Mouse (Mus musculus): Measurements from ENCODE around the gene Prep. TPM values are rescaled to one million over a fixed set of nuclear protein-coding genes. Genes with fewer than 3 reads are reported as not detected.

Prep gene
- polyA plus RNA-seq, 1 experiment: 7.8 TPM

DNA sequence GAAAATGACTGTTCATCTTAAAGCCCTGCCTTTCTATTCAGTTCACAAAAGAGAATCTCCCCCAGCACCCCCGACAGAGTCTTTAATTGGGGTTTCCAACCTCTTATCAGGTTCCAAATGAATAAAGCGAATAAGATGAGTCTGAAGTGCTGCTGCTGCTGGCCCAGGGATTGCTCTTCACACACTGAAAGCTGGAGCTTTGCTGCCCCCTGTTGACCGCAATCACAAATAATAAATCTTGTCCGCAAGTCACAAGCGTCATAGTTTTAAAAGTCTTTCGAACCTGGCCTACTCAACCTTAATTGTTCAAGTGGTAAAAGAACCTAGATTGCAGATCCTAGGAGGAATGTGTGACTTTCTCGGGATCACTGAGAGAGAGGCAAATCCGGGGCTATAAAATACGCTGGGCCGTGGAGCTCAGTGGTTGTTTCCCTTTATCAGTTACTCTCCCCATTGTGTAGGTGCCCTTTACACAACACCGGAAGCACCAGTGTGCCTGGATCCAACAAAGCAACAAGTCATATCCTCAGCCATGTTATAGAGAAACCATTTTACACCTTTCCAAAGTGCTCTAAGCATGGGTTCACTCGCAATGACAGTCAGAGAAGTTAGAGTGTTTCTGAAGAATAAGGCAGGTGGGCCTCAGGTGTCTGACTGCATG, 21.6 kb upstream of the Prep start:
- no peak overlapping the region for H3K4me3 ChIP-seq (replicated peaks; ENCODE audit: insufficient read depth, low read depth, low read length)
- H3K4me1 ChIP-seq (ENCODE audit: control insufficient read depth, insufficient read depth, low read length): no peaks in the 10 kb centered on the region
- no peaks in the 10 kb centered on the region for H3K27me3 ChIP-seq (ENCODE audit: control insufficient read depth, insufficient read depth, low read length)
- DNase-seq: peak; percentile 49 to 66
- WGBS: 26% methylated on average over 12 of the region's 12 CpGs
- TF ChIP-seq CTCF (IDR thresholded peaks at IDR 0.05; ENCODE audit: borderline replicate concordance, insufficient read depth, low read depth, low read length) (peak; percentile 73), POLR2A (IDR thresholded peaks at IDR 0.05; ENCODE audit: borderline replicate concordance, insufficient read depth, low read length) (no peak)
- H3K27ac ChIP-seq (ENCODE audit: insufficient read depth, low read length): no peak overlapping the region

DNA sequence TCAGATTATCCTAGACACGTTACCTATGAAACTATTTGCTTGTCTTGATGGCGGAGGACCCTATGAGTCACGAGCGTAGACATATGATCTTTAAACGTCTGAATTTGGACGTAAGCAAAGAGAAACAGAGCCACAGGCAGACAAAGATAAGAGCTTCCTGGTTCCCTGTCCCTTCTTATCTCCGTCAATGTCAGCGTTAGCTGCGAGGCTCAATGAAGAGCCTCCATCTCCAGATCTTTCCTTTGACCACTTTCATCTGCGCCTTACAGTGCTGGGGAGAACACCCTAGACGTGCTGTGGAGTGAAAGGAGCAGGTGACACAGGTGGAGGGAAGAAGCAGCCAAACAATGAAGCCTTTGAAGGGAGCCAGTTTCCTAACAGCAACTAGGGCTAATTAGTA, 18.8 kb upstream of the Prep start:
- Histone ChIP-seq H3K27me3 (ENCODE audit: control insufficient read depth, insufficient read depth, low read length) (no peaks in the 10 kb centered on the region), H3K4me3 (replicated peaks; ENCODE audit: insufficient read depth, low read depth, low read length) (no peak overlapping the region), H3K27ac (ENCODE audit: insufficient read depth, low read length) (no peak overlapping the region), H3K4me1 (ENCODE audit: control insufficient read depth, insufficient read depth, low read length) (no peaks in the 10 kb centered on the region)
- WGBS: 75% methylated on average over 11 of the region's 11 CpGs
- DNase-seq: no peak
- TF ChIP-seq POLR2A (IDR thresholded peaks at IDR 0.05; ENCODE audit: borderline replicate concordance, insufficient read depth, low read length): no peak
- TF ChIP-seq CTCF (IDR thresholded peaks at IDR 0.05; ENCODE audit: borderline replicate concordance, insufficient read depth, low read depth, low read length): no peak

DNA sequence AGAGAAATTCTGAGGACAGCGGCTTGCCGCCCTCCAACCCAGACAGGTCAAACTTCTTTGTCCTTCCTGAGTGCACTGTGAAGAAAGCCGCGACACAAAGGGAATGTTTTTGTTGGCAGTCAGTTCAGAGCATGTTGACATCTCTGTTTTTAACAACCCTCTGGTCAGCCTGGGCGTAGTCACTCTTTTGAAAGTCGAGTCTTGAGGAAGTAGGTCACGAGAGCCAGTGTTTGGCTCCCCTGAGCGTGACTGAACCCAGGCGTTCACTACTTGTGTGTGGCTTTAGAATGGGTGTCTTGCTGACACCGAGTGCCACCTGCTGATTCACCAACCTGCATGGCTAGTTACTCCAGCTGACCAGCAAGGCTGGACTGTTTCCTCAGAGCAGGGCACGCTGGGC, 18.4 kb upstream of the Prep start:
- no peak for DNase-seq
- Histone ChIP-seq H3K4me3 (replicated peaks; ENCODE audit: insufficient read depth, low read depth, low read length) (no peak overlapping the region), H3K4me1 (ENCODE audit: control insufficient read depth, insufficient read depth, low read length) (no peaks in the 10 kb centered on the region), H3K27ac (ENCODE audit: insufficient read depth, low read length) (no peak overlapping the region), H3K27me3 (ENCODE audit: control insufficient read depth, insufficient read depth, low read length) (no peaks in the 10 kb centered on the region)
- TF ChIP-seq CTCF (IDR thresholded peaks at IDR 0.05; ENCODE audit: borderline replicate concordance, insufficient read depth, low read depth, low read length): no peak
- TF ChIP-seq POLR2A (IDR thresholded peaks at IDR 0.05; ENCODE audit: borderline replicate concordance, insufficient read depth, low read length): no peak
- 20% methylated on average over 11 of the region's 11 CpGs for WGBS

DNA sequence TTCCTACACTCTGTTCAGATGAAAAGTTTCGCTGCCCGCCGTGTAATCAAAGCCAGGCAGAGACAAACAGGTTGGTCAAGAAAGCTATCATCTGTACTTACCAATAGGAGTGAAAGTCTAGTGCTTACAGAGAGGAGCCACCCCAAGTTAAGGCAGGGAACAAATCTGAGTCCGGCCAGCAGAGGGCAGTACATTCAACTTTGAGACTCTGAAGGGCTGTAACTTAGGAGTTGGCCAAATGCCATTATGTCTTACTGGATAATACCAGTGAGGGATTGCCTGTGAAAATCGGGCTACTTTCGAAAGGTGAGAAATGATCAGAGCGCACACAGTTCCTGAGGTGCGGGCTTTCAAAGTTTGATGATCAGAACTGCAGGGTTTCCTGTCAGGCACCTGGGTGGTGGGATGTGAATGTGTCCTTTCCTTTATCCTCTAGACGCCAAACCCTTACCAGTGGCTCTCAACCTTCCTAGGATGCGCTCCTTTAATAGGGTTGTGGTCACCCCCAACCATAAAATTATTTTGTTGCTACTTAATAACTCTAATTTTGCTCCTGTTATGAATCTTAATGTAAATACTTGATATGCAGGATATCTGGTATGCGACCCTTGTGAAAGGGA, 15.8 kb upstream of the Prep start:
- Histone ChIP-seq H3K27me3 (ENCODE audit: control insufficient read depth, insufficient read depth, low read length) (no peaks in the 10 kb centered on the region), H3K4me3 (replicated peaks; ENCODE audit: insufficient read depth, low read depth, low read length) (no peak overlapping the region), H3K27ac (ENCODE audit: insufficient read depth, low read length) (no peak overlapping the region), H3K4me1 (ENCODE audit: control insufficient read depth, insufficient read depth, low read length) (no peaks in the 10 kb centered on the region)
- 56% methylated on average over 11 of the region's 11 CpGs for WGBS
- TF ChIP-seq CTCF (IDR thresholded peaks at IDR 0.05; ENCODE audit: borderline replicate concordance, insufficient read depth, low read depth, low read length): peak; percentile 57; the same call in 1 of the 2 replicates
- TF ChIP-seq POLR2A (IDR thresholded peaks at IDR 0.05; ENCODE audit: borderline replicate concordance, insufficient read depth, low read length): no peak
- DNase-seq: peak; percentile 41 to 64

DNA sequence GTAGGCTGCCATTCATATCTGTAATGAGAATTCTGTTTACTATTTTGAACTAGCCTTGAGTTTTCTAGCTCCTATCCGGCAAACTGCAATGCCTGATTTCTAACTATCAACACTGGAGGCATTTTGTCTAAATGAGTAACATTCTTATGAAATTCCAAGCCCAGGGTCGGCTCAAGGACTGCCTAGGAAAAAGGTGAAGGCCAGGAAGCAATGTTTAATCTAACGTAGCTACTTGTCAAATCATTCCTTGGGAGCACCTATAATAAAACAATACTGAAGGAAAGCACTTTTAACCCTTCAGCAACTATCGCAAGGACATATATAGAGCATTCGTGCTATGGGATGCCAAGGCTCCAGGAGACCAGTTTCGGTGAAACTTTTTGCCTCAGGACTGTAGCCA, 8.6 kb upstream of the Prep start:
- Histone ChIP-seq H3K4me1 (ENCODE audit: control insufficient read depth, insufficient read depth, low read length) (no peaks in the 10 kb centered on the region), H3K27me3 (ENCODE audit: control insufficient read depth, insufficient read depth, low read length) (no peaks in the 10 kb centered on the region), H3K4me3 (replicated peaks; ENCODE audit: insufficient read depth, low read depth, low read length) (no peak overlapping the region), H3K27ac (ENCODE audit: insufficient read depth, low read length) (no peak overlapping the region)
- TF ChIP-seq CTCF (IDR thresholded peaks at IDR 0.05; ENCODE audit: borderline replicate concordance, insufficient read depth, low read depth, low read length): no peak
- TF ChIP-seq POLR2A (IDR thresholded peaks at IDR 0.05; ENCODE audit: borderline replicate concordance, insufficient read depth, low read length): no peak
- DNase-seq: no peak
- WGBS: 93% methylated on average over 6 of the region's 6 CpGs

DNA sequence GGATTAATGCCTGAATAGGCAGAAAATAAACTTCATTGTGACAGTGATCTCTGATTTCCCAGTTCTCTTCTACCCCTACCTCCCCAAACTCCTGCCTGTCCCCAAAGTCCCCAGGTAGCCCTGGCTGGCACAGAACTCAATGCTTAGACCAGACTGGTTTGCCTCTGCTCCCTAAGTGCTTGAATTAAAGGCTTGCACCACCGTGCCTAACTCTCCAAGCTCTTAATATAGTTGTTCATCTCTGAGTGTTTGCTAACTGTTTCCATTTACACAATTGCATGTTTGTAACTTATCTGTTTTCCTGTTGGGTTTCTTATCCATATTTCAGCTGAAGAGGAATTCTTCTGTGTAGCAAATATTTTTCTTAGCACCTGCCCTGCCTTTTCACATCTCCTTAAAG, 6.2 kb upstream of the Prep start:
- no peak overlapping the region for H3K4me3 ChIP-seq (replicated peaks; ENCODE audit: insufficient read depth, low read depth, low read length)
- 65% methylated on average over 1 of the region's 1 CpGs for WGBS
- no peak overlapping the region for H3K27ac ChIP-seq (ENCODE audit: insufficient read depth, low read length)

DNA sequence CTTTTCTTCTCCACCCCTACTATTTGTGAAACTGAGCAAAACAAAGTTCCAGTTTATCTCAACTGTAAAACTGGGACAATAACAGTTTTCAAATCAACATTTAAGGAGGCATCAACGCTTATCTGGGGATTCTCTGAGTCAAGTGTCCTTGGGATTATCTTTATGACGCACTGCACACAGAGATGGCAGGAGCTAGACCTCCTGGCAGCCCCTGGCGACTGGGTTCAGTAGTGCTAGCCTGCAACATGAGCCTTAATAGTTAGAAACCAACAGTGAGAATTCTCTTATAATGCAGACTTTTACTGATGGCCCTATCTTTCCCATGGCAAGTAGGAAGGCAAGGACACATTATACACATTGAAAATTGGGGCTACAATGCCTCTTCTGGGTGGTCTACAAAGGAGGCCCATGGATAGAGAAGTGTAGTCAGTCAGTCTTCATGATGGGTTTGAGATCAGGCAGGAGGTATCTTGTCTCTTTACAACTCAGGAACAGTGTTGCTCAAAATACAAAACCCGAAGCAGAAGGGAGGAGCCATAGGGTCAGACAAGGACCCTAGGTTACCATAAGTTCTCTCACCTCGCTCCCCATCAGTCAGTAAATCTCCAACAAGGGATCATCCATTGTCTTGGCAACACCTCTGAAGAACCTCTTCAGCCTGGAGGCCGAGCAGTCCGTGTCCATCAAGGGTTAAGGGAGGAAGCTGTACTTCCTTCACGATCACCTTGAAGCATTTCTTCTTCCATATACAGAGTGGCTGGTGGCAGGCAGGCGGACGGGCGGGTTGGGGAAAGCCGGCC, 672 bp upstream of the Prep start:
- Histone ChIP-seq H3K27me3 (ENCODE audit: control insufficient read depth, insufficient read depth, low read length) (no peaks in the 10 kb centered on the region), H3K27ac (ENCODE audit: insufficient read depth, low read length) (peak overlapping the region; percentile 46; the same call in 1 of the 2 replicates), H3K4me3 (replicated peaks; ENCODE audit: insufficient read depth, low read depth, low read length) (peak overlapping the region; percentile 97), H3K4me1 (ENCODE audit: control insufficient read depth, insufficient read depth, low read length) (peaks cover 3% of the 10 kb centered on the region; the same call in 1 of the 2 replicates)
- TF ChIP-seq POLR2A (IDR thresholded peaks at IDR 0.05; ENCODE audit: borderline replicate concordance, insufficient read depth, low read length) (no peak), CTCF (IDR thresholded peaks at IDR 0.05; ENCODE audit: borderline replicate concordance, insufficient read depth, low read depth, low read length) (peak; percentile 24; the same call in 1 of the 2 replicates)
- 5% methylated on average over 12 of the region's 12 CpGs for WGBS
- peak; percentile 27 to 28 for DNase-seq

More for the DNA sequence above, 6.2 kb upstream of the Prep start:
- no peak for DNase-seq
- peaks cover 3% of the 10 kb centered on the region; the same call in 1 of the 2 replicates for H3K4me1 ChIP-seq (ENCODE audit: control insufficient read depth, insufficient read depth, low read length)
- TF ChIP-seq POLR2A (IDR thresholded peaks at IDR 0.05; ENCODE audit: borderline replicate concordance, insufficient read depth, low read length): no peak
- TF ChIP-seq CTCF (IDR thresholded peaks at IDR 0.05; ENCODE audit: borderline replicate concordance, insufficient read depth, low read depth, low read length): no peak
- H3K27me3 ChIP-seq (ENCODE audit: control insufficient read depth, insufficient read depth, low read length): no peaks in the 10 kb centered on the region
